Mouse (Mus musculus) stomach, embryonic 16.5 days (tissue): Measurements from ENCODE around the gene Fus. TPM values are rescaled to one million over a fixed set of nuclear protein-coding genes. Genes with fewer than 3 reads are reported as not detected.
A peak's percentile ranks its signal among the peaks of the same experiment; 100 is the strongest.

ENCODE experiments used
- ATAC-seq: fragments of 200-750 bp; cut with Nextera tagmentation; 2 replicates; pipeline ENCODE4 v1.8.0; 2017; ENCODE audit warnings: moderate number of reproducible peaks, moderate TSS enrichment; ENCODE audit not compliant: insufficient read depth, low FRiP score
- H3K27ac ChIP-seq: fragments of 300-500 bp; sonication (generic); 2 replicates; pipeline ENCODE4 v1.5.1; 2014; ENCODE audit warnings: low read length
- H3K27me3 ChIP-seq: fragments of 300-500 bp; sonication (generic); 2 replicates; pipeline ENCODE4 v1.6.1; 2014; ENCODE audit warnings: low read length, control low read depth, mixed read lengths; ENCODE audit not compliant: control insufficient read depth, insufficient read depth
- H3K36me3 ChIP-seq: fragments of 300-500 bp; sonication (generic); 2 replicates; pipeline ENCODE4 v1.6.1; 2014; ENCODE audit warnings: low read length; ENCODE audit not compliant: control insufficient read depth, insufficient read depth
- H3K4me1 ChIP-seq: fragments of 300-500 bp; sonication (generic); 2 replicates; pipeline ENCODE4 v1.6.1; 2014; ENCODE audit warnings: low read length, control low read depth, mixed read lengths; ENCODE audit not compliant: control insufficient read depth, insufficient read depth
- H3K4me2 ChIP-seq: fragments of 300-500 bp; sonication (generic); 2 replicates; pipeline ENCODE4 v1.6.1; 2014; ENCODE audit warnings: low read depth, low read length, mixed read lengths
- H3K4me3 ChIP-seq: fragments of 300-500 bp; sonication (generic); replicated peaks from 2 replicates; pipeline ENCODE4 v1.5.1; 2014; ENCODE audit warnings: mild to moderate bottlenecking, low read length
- H3K9ac ChIP-seq: fragments of 300-500 bp; sonication (generic); 2 replicates; pipeline ENCODE4 v1.6.1; 2014; ENCODE audit warnings: low read length
- H3K9me3 ChIP-seq: fragments of 300-500 bp; sonication (generic); replicated peaks from 2 replicates; pipeline ENCODE4 v1.6.1; 2016; ENCODE audit warnings: low read length, control low read depth; ENCODE audit not compliant: control insufficient read depth
- WGBS: fragments of 180-500 bp; shearing (Covaris S2); extraction: QIAGEN DNeasy Blood & Tissue Kit; methylation state at CpG from one replicate; pipeline ENCODE4 v1.1.7; 2014; 5-methylcytosine and 5-hydroxymethylcytosine counted together
- polyA plus RNA-seq: library from polyadenylated mRNA; unstranded; fragments of >200 nt; fragmentation: Nextera tagmentation; extraction: Ambion mirVana; gene quantifications from 2 replicates; pipeline ENCODE4 v1.2.1, GENCODE M21; 2015

The Fus gene
- polyA plus RNA-seq, 1 experiment from 2014 or later = 234 TPM

GRCm38 (mm10) chr7:127993341-127993977, 26.2 kb downstream of the Fus start, which contains the start of gene Pycard:
TSS of gene Pycard (minus strand) at chr7:127993867.
- peak; percentile 77 for ATAC-seq
- peak within 1 kb of the TSS; percentile 51 for H3K4me2 ChIP-seq
- peak within 1 kb of the TSS; percentile 68 for H3K9ac ChIP-seq
- H3K36me3 ChIP-seq = peaks cover 7% of the 10 kb centered on the region; the same call in 1 of the 2 replicates
- H3K27me3 ChIP-seq = no peaks in the 10 kb centered on the region
- 10% methylated on average over 18 of the region's 18 CpGs for WGBS
- peak within 1 kb of the TSS; percentile 88 for H3K27ac ChIP-seq
- no peaks in the 10 kb centered on the region for H3K9me3 ChIP-seq
- peaks cover 9% of the 10 kb centered on the region; the same call in 1 of the 2 replicates for H3K4me1 ChIP-seq
- H3K4me3 ChIP-seq = peak within 1 kb of the TSS; percentile 49

GRCm38 (mm10) chr7:127999436-127999835, 32.2 kb downstream of the Fus start:
- Histone ChIP-seq H3K4me1 (peaks cover 11% of the 10 kb centered on the region), H3K4me3 (no peak overlapping the region), H3K27me3 (no peaks in the 10 kb centered on the region), H3K9ac (no peak overlapping the region), H3K4me2 (no peak overlapping the region), H3K9me3 (no peaks in the 10 kb centered on the region), H3K27ac (no peak overlapping the region; the same call in 1 of the 2 replicates), H3K36me3 (no peaks in the 10 kb centered on the region)
- 49% methylated on average over 1 of the region's 1 CpGs for WGBS
- ATAC-seq = no peak

- Histone ChIP-seq H3K27ac (no peak overlapping the region), H3K36me3 (no peaks in the 10 kb centered on the region), H3K9ac (no peak overlapping the region), H3K9me3 (no peaks in the 10 kb centered on the region), H3K4me3 (no peak overlapping the region), H3K4me1 (peaks cover 18% of the 10 kb centered on the region), H3K27me3 (no peaks in the 10 kb centered on the region), H3K4me2 (no peak overlapping the region)
- WGBS = 34% methylated on average over 1 of the region's 1 CpGs
- ATAC-seq = no peak
These were observed 33.1 kb downstream of the Fus start for GRCm38 (mm10) chr7:128000068-128000950.

GRCm38 (mm10) chr7:128003098-128003497, 35.8 kb downstream of the Fus start:
- 80% methylated on average over 6 of the region's 6 CpGs for WGBS
- no peak overlapping the region for H3K4me2 ChIP-seq

GRCm38 (mm10) chr7:128003688-128004087, 36.4 kb downstream of the Fus start, which contains the start of gene Trim72:
TSS of gene Trim72 (plus strand) at chr7:128003949.
- Histone ChIP-seq H3K4me1 (peaks cover 21% of the 10 kb centered on the region), H3K4me3 (peak within 1 kb of the TSS; percentile 33), H3K9me3 (no peaks in the 10 kb centered on the region), H3K4me2 (peak within 1 kb of the TSS; percentile 50), H3K9ac (peak within 1 kb of the TSS; percentile 57), H3K27me3 (no peaks in the 10 kb centered on the region), H3K27ac (peak within 1 kb of the TSS; percentile 92), H3K36me3 (no peaks in the 10 kb centered on the region)
- 78% methylated on average over 2 of the region's 2 CpGs for WGBS
- ATAC-seq = no peak

More at GRCm38 (mm10) chr7:128003098-128003497, 35.8 kb downstream of the Fus start:
- ATAC-seq = no peak
- Histone ChIP-seq H3K27ac (no peak overlapping the region), H3K4me3 (no peak overlapping the region), H3K36me3 (no peaks in the 10 kb centered on the region), H3K4me1 (peaks cover 21% of the 10 kb centered on the region), H3K9me3 (no peaks in the 10 kb centered on the region), H3K9ac (no peak overlapping the region), H3K27me3 (no peaks in the 10 kb centered on the region)

GRCm38 (mm10) chr7:128004150-128004486, 36.9 kb downstream of the Fus start:
- Histone ChIP-seq H3K4me1 (peaks cover 21% of the 10 kb centered on the region), H3K4me3 (peak overlapping the region; percentile 33), H3K27ac (peak overlapping the region; percentile 92), H3K36me3 (no peaks in the 10 kb centered on the region), H3K9ac (peak overlapping the region; percentile 57), H3K4me2 (peak overlapping the region; percentile 50), H3K9me3 (no peaks in the 10 kb centered on the region), H3K27me3 (no peaks in the 10 kb centered on the region)
- WGBS = 44% methylated on average over 5 of the region's 5 CpGs
- no peak for ATAC-seq

GRCm38 (mm10) chr7:128004487-128005362, 37.5 kb downstream of the Fus start:
- peak overlapping the region; percentile 33 for H3K4me3 ChIP-seq
- ATAC-seq = peak; percentile 81
- no peaks in the 10 kb centered on the region for H3K9me3 ChIP-seq
- H3K27ac ChIP-seq = peak overlapping the region; percentile 92
- peaks cover 21% of the 10 kb centered on the region for H3K4me1 ChIP-seq
- peak overlapping the region; percentile 50 for H3K4me2 ChIP-seq
- no peaks in the 10 kb centered on the region for H3K36me3 ChIP-seq
- H3K9ac ChIP-seq = peak overlapping the region; percentile 57
- 22% methylated on average over 35 of the region's 35 CpGs for WGBS
- H3K27me3 ChIP-seq = no peaks in the 10 kb centered on the region

- no peak overlapping the region for H3K4me3 ChIP-seq
- no peak overlapping the region for H3K4me2 ChIP-seq
- no peaks in the 10 kb centered on the region for H3K27me3 ChIP-seq
- no peak overlapping the region for H3K27ac ChIP-seq
- H3K9ac ChIP-seq = no peak overlapping the region
- peaks cover 21% of the 10 kb centered on the region for H3K4me1 ChIP-seq
- H3K9me3 ChIP-seq = no peaks in the 10 kb centered on the region
- no peaks in the 10 kb centered on the region for H3K36me3 ChIP-seq
- ATAC-seq = no peak
- WGBS = 75% methylated on average over 7 of the region's 7 CpGs
These were observed 38.9 kb downstream of the Fus start for GRCm38 (mm10) chr7:128006193-128006592.
